Mouse (Mus musculus) heart, postnatal 0 days (tissue): ENCODE results near the gene Rapgef5.

Experiments
- CTCF ChIP-seq: IDR thresholded peaks from 2 replicates; pipeline ENCODE4 v1.5.1; 2016; ENCODE audit warnings: antibody characterized with exemption, control low read depth, low read depth
- EP300 ChIP-seq: IDR thresholded peaks from 2 replicates; pipeline ENCODE4 v1.6.1; 2016; ENCODE audit warnings: antibody characterized with exemption, low read depth

GRCm38 (mm10) chr12:117806007-117806451 lies 289.8 kb downstream of the Rapgef5 start:
- TF ChIP-seq CTCF (no peak), EP300 (no peak)
